Comparison of ENCODE assay signal across 1 mouse cellular context in the genomic region with DNA sequence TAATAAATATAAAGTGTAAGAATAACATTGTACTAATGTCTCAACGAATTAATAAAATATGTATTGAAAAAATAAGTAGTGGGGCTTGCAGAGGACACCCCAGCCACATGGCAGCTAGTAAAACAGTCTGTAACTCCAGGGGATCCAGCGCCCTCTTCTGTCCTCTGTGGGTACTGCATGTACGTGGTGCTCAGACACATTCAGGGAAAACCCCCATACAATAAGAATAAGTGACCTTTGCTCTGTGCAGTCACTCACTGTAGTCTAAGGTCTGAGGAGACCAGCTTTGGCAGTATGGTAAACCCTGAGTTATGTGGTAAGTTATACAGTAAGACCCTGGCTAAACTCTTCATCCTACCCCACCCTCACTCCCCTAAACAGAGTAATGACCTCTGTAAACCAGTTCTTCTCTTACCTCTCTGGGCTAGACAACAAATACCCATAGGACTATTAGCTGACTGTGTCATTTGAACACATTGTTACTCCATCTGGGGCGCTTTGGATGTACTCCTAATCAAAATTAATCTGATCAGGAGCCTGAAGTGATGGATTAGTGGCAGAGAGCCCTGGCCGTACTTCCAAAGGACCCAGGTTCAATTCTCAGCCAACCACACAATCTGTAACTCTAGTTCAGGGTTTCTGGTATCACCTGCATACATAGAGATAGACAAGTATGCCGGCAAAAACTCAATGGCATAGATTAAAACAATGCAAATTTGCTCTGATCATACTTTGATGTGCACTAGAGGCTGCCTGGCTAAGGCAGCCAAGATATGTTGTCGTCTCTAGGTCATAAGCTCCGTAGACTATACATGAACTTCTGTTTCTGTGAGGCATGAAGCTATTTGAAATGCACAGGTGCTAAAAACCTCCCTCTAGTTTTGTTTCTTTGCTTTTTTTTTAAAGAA.
TF ChIP-seq lines count a peak whose summit lies in the region.

No protein-coding gene starts in this region.

TF ChIP-seq in CH12.LX, 34 proteins besides CTCF, POLR2A, EP300 and RAD21:
- peak; percentile 56 for TF ChIP-seq JUND (conservative IDR thresholded peaks at IDR 0.05; ENCODE audit: low read depth, low read length)
- TF ChIP-seq SIN3A (IDR thresholded peaks at IDR 0.05; ENCODE audit: low read length) = peak; percentile 93; the same call in 1 of the 2 replicates
- peak; percentile 100 for TF ChIP-seq MYC (IDR thresholded peaks at IDR 0.05; ENCODE audit: low read depth, low read length)
- TF ChIP-seq NELFE (IDR thresholded peaks at IDR 0.05; ENCODE audit: low read depth, low read length) = peak; percentile 55; the same call in 1 of the 2 replicates
- no peak; the same call in 1 of the 2 replicates for TF ChIP-seq JUN (IDR thresholded peaks at IDR 0.05; ENCODE audit: insufficient read depth, low read depth, low read length)
- TF ChIP-seq UBTF (IDR thresholded peaks at IDR 0.05; ENCODE audit: low read depth, low read length) = 0 out of 2 replicates have a peak, but pooled peaks have one; percentile 58
- TF ChIP-seq RCOR1 (conservative IDR thresholded peaks at IDR 0.05; ENCODE audit: low read depth, low read length) = no peak; the same call in 1 of the 2 replicates
- TF ChIP-seq PAX5 (IDR thresholded peaks at IDR 0.05; ENCODE audit: low read length) = no peak
- TF ChIP-seq ZNF384 (IDR thresholded peaks at IDR 0.05; ENCODE audit: low read depth, low read length) = peak; percentile 44; the same call in 1 of the 2 replicates
- peak; percentile 78; the same call in 1 of the 2 replicates for TF ChIP-seq ZMIZ1 (IDR thresholded peaks at IDR 0.05; ENCODE audit: low read depth, low read length)
- TF ChIP-seq GABPA (IDR thresholded peaks at IDR 0.05; ENCODE audit: insufficient replicate concordance, low read depth, low read length) = no peak
- TF ChIP-seq HCFC1 (IDR thresholded peaks at IDR 0.05; ENCODE audit: low read depth, low read length) = peak; percentile 45
- no peak for TF ChIP-seq USF1 (IDR thresholded peaks at IDR 0.05; ENCODE audit: low read depth, low read length)
- 0 out of 2 replicates have a peak, but pooled peaks have one; percentile 50 for TF ChIP-seq MAZ (IDR thresholded peaks at IDR 0.05; ENCODE audit: low read depth, low read length)
- no peak for TF ChIP-seq ZKSCAN1 (IDR thresholded peaks at IDR 0.05; ENCODE audit: borderline replicate concordance, low read depth, low read length)
- TF ChIP-seq SMC3 (IDR thresholded peaks at IDR 0.05; ENCODE audit: low read depth, low read length) = peak; percentile 79
- TF ChIP-seq MAFK (IDR thresholded peaks at IDR 0.05; ENCODE audit: insufficient replicate concordance, low read length) = no peak
- 0 out of 2 replicates have a peak, but pooled peaks have one; percentile 9 for TF ChIP-seq KAT2A (IDR thresholded peaks at IDR 0.05; ENCODE audit: insufficient replicate concordance, low read length)
- TF ChIP-seq BHLHE40 (IDR thresholded peaks at IDR 0.05; ENCODE audit: low read depth, low read length) = peak; percentile 35; the same call in 1 of the 2 replicates
- TF ChIP-seq IRF4 (IDR thresholded peaks at IDR 0.05; ENCODE audit: low read depth, low read length) = peak; percentile 76
- TF ChIP-seq MEF2A (IDR thresholded peaks at IDR 0.05; ENCODE audit: borderline replicate concordance, low read depth, low read length) = peak; percentile 60; the same call in 1 of the 2 replicates
- TF ChIP-seq E2F4 (IDR thresholded peaks at IDR 0.05; ENCODE audit: insufficient replicate concordance, low read depth, low read length) = 0 out of 2 replicates have a peak, but pooled peaks have one; percentile 56
- peak; percentile 25; the same call in 1 of the 2 replicates for TF ChIP-seq ZC3H11A (IDR thresholded peaks at IDR 0.05; ENCODE audit: low read depth, low read length)
- no peak for TF ChIP-seq NRF1 (IDR thresholded peaks at IDR 0.05; ENCODE audit: low read depth, low read length)
- peak; percentile 93 for TF ChIP-seq MAX (IDR thresholded peaks at IDR 0.05; ENCODE audit: low read length)
- no peak for TF ChIP-seq CHD2 (IDR thresholded peaks at IDR 0.05; ENCODE audit: low read length)
- no peak for TF ChIP-seq ELF1 (IDR thresholded peaks at IDR 0.05; ENCODE audit: low read depth, low read length)
- TF ChIP-seq MXI1 (IDR thresholded peaks at IDR 0.05; ENCODE audit: low read depth, low read length) = peak; percentile 96
- TF ChIP-seq CHD1 (IDR thresholded peaks at IDR 0.05; ENCODE audit: low read depth, low read length) = peak; percentile 98
- TF ChIP-seq USF2 (conservative IDR thresholded peaks at IDR 0.05; ENCODE audit: low read depth, low read length) = no peak
- TF ChIP-seq POLR2AphosphoS2 (IDR thresholded peaks at IDR 0.05; ENCODE audit: low read depth, low read length) = peak; percentile 33; the same call in 1 of the 2 replicates
- 0 out of 2 replicates have a peak, but pooled peaks have one; percentile 34 for TF ChIP-seq TCF12 (IDR thresholded peaks at IDR 0.05; ENCODE audit: low read depth, low read length)
- TF ChIP-seq ETS1 (conservative IDR thresholded peaks at IDR 0.05; ENCODE audit: low read depth, low read length) = peak; percentile 31; the same call in 1 of the 2 replicates
